Mouse (Mus musculus) ES-E14 (cell line): ENCODE data around the gene Haus6. TPM values are rescaled to one million over a fixed set of nuclear protein-coding genes. Genes with fewer than 3 reads are reported as not detected.

Experiments used
- DNase-seq: peaks from one replicate; pipeline ENCODE4 v3.0.0-alpha.2; 2013; ENCODE audit warnings: low read depth, low spot score
- H3K27ac ChIP-seq: 2 replicates; pipeline ENCODE4 v1.5.1; 2012; ENCODE audit warnings: low read depth, mild to moderate bottlenecking, low read length, moderate library complexity, mixed read lengths; ENCODE audit not compliant: poor library complexity, insufficient read depth, severe bottlenecking
- H3K36me3 ChIP-seq: 2 replicates; pipeline ENCODE4 v1.6.1; 2012; ENCODE audit warnings: mild to moderate bottlenecking, low read length, moderate library complexity, mixed read lengths; ENCODE audit not compliant: control insufficient read depth, poor library complexity, insufficient read depth, severe bottlenecking
- H3K4me1 ChIP-seq, 2 experiments: fragments of 150-350 bp in 1 of 2; sonication (generic) in 1 of 2; 2 replicates each; pipeline ENCODE4 v1.6.1; 2012; ENCODE audit warnings: low read length in 2 of 2, mild to moderate bottlenecking in 1 of 2, mixed read lengths in 1 of 2; ENCODE audit not compliant: control insufficient read depth in 2 of 2, insufficient read depth in 2 of 2, poor library complexity in 1 of 2
- H3K4me3 ChIP-seq, 2 experiments: fragments of 150-350 bp in 1 of 2; sonication (generic) in 1 of 2; 2 replicates each; pipeline ENCODE4 v1.5.1; 2012; ENCODE audit warnings: low read length in 2 of 2, low read depth in 1 of 2, mild to moderate bottlenecking in 1 of 2, mixed read lengths in 1 of 2; ENCODE audit not compliant: insufficient read depth in 1 of 2, poor library complexity in 1 of 2, severe bottlenecking in 1 of 2
- H3K9ac ChIP-seq: 2 replicates; pipeline ENCODE4 v1.6.1; 2012; ENCODE audit warnings: low read depth, mild to moderate bottlenecking, low read length, mixed read lengths; ENCODE audit not compliant: poor library complexity, insufficient read depth, severe bottlenecking
- H3K9me3 ChIP-seq: fragments of 150-350 bp; sonication (generic); 2 replicates; pipeline ENCODE4 v1.6.1; 2012; ENCODE audit warnings: low read depth, mild to moderate bottlenecking, low read length; ENCODE audit not compliant: control insufficient read depth, insufficient read depth
- CHD2 ChIP-seq: IDR thresholded peaks from 2 replicates; pipeline ENCODE4 v1.6.1; 2014; ENCODE audit warnings: mild to moderate bottlenecking, low read depth, low read length, inconsistent platforms
- HCFC1 ChIP-seq: IDR thresholded peaks from 2 replicates; pipeline ENCODE4 v1.6.1; 2012; ENCODE audit warnings: low read length, inconsistent platforms, borderline replicate concordance; ENCODE audit not compliant: insufficient read depth
- MAFK ChIP-seq: IDR thresholded peaks from 2 replicates; pipeline ENCODE4 v1.6.1; 2014; ENCODE audit warnings: mild to moderate bottlenecking, low read depth, low read length, inconsistent platforms; ENCODE audit not compliant: insufficient read depth
- ZC3H11A ChIP-seq: IDR thresholded peaks from 2 replicates; pipeline ENCODE4 v1.6.1; 2012; ENCODE audit warnings: low read depth, mild to moderate bottlenecking, inconsistent platforms, low read length, borderline replicate concordance
- ZNF384 ChIP-seq: IDR thresholded peaks from 2 replicates; pipeline ENCODE4 v1.6.1; 2012; ENCODE audit warnings: low read depth, low read length, inconsistent platforms
- in situ Hi-C, 2 experiments: fragments of 600-800 bp; cut with MboI; formaldehyde crosslinking; loops; one replicate each; pipeline ENCODE4 v1.15.1; 2025; ENCODE audit warnings: low sequenced_read_pairs in 2 of 2, inconsistent platforms in 1 of 2; ENCODE audit not compliant: unreplicated experiment in 2 of 2
- total RNA-seq: library from RNA; depleted of rRNA; stranded (reverse); fragments of 300-350 nt; gene quantifications from 2 replicates; pipeline ENCODE4 v1.2.3, GENCODE M21; 2012

The Haus6 gene
- total RNA-seq, 1 experiment = 53.9 TPM

GRCm38 (mm10) chr4:86622116-86622515 lies 10.3 kb upstream of the Haus6 start:
- in situ Hi-C loops = no loop called here
- Histone ChIP-seq H3K9ac (no peak overlapping the region), H3K4me1 (no peaks in the 10 kb centered on the region), H3K36me3 (no peaks in the 10 kb centered on the region), H3K27ac (no peak overlapping the region), H3K4me3 (no peak overlapping the region), H3K9me3 (no peaks in the 10 kb centered on the region)
- DNase-seq = no peak
- no peak for TF ChIP-seq HCFC1
- TF ChIP-seq CHD2 = no peak
- no peak for TF ChIP-seq ZNF384
- TF ChIP-seq MAFK = no peak
- no peak for TF ChIP-seq ZC3H11A

DNA sequence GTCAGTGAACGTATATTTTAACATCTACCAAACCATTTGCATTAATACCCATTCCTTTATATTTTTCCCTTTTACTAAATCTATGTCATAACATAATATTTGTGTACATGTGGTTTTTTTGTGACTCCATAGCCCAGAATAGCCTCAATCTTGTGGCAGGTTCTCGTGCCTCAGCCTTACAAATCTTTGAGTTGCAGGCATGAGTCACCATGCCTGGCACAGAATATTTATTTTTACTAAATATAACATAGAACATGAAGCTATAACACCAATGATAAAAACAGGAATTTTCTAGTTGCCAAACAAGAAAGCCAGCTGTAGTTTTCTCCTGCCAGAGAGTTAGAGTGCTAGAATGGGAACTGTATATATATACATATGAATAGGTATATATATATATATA lies 8.7 kb upstream of the Haus6 start:
- Histone ChIP-seq H3K9me3 (no peaks in the 10 kb centered on the region), H3K4me1 (no peaks in the 10 kb centered on the region), H3K27ac (no peak overlapping the region), H3K36me3 (no peaks in the 10 kb centered on the region), H3K4me3 (no peak overlapping the region), H3K9ac (no peak overlapping the region)
- DNase-seq = no peak
- TF ChIP-seq HCFC1 (no peak), MAFK (no peak), ZNF384 (no peak), ZC3H11A (no peak), CHD2 (no peak)
- in situ Hi-C loops = no loop called here

DNA sequence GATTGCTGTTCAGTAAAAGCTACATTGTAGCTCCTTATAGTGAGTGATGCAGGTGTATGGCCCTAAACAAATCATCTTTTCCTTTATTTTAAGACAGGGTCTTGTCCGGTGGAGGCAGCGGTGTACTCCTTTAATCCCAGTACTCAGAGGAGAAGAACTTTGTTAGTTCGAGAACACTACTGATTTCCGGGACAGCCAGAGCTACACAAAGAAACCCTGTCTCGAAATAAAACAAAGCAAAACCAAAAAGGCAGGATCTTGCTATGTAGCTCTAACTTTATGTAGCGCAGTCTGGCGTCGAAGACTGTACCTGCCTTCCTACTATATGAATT lies 400 bp upstream of the Haus6 start:
- Histone ChIP-seq H3K36me3 (no peaks in the 10 kb centered on the region; the same call in 1 of the 2 replicates), H3K9ac (peak overlapping the region; percentile 64; the same call in 1 of the 2 replicates), H3K4me3 (peak overlapping the region; percentile 63 to 66), H3K27ac (no peak overlapping the region), H3K4me1 (peaks cover 2 to 4% of the 10 kb centered on the region in 2 experiments; a peak in 1 of 4 replicates), H3K9me3 (no peaks in the 10 kb centered on the region)
- TF ChIP-seq HCFC1 = no peak
- no peak for DNase-seq
- in situ Hi-C loops = no loop called here

DNA sequence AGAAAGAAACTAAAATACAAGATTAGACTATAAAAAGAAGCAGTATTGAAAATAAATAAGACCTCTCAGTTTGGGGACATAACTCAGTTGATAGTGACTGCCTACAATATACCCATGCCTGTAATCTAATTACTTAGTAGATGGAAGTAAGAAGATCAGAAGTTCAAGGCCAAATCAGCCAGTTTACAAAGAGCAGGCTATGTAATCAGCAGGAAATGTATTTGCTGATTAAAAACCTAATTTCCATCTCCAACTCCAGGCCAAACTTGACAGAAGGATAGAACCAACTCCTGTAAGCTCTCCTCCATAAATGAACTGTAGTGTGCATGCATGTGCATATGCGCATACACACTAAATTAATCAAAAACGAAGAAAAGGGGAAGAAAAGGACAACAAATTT lies 20.6 kb downstream of the Haus6 start:
- in situ Hi-C loops = no loop called here
- H3K36me3 ChIP-seq = peaks cover 9% of the 10 kb centered on the region

DNA sequence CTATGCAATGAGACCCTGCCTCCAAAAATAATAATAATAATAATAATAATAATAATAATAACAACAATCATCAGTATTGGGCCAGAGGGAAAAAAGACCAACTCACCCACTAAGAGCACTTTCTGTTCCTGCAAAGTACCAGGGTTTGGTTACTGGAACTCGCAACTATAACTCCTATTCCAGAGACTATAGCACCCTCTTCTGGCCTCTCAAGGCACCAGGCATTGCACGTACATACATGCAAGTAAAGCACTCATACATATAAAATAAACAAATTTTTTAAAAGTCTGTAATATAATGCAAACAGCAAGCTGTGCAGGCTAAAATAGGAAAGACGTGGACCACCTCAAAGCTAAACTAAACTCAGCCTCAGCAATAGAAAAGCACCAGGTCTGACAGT lies 23.6 kb downstream of the Haus6 start:
- DNase-seq = no peak
- Histone ChIP-seq H3K4me1 (no peaks in the 10 kb centered on the region), H3K9ac (no peak overlapping the region), H3K9me3 (no peaks in the 10 kb centered on the region), H3K4me3 (no peak overlapping the region), H3K27ac (no peak overlapping the region), H3K36me3 (peaks cover 20% of the 10 kb centered on the region)
- in situ Hi-C loops = no loop called here
- no peak for TF ChIP-seq ZNF384
- TF ChIP-seq ZC3H11A = no peak
- TF ChIP-seq CHD2 = no peak
- TF ChIP-seq MAFK = no peak
- TF ChIP-seq HCFC1 = no peak

More for the DNA sequence above, 20.6 kb downstream of the Haus6 start:
- Histone ChIP-seq H3K27ac (no peak overlapping the region), H3K9ac (no peak overlapping the region), H3K4me1 (no peaks in the 10 kb centered on the region), H3K9me3 (no peaks in the 10 kb centered on the region), H3K4me3 (no peak overlapping the region)
- DNase-seq = no peak
- TF ChIP-seq CHD2 = no peak
- no peak for TF ChIP-seq ZC3H11A
- no peak for TF ChIP-seq ZNF384
- no peak for TF ChIP-seq MAFK
- no peak for TF ChIP-seq HCFC1
